Mouse (Mus musculus) midbrain, postnatal 0 days (tissue): ENCODE measurements around the gene Grk5. TPM values are rescaled to one million over a fixed set of nuclear protein-coding genes. Genes with fewer than 3 reads are reported as not detected.

Source experiments
- ATAC-seq: fragments of 200-750 bp; cut with Nextera tagmentation; 2 replicates; pipeline ENCODE4 v1.8.0; 2017; ENCODE audit warnings: moderate number of reproducible peaks, mild to moderate bottlenecking, moderate TSS enrichment, moderate library complexity; ENCODE audit not compliant: low FRiP score
- DNase-seq: peaks from one replicate; pipeline ENCODE4 v3.0.0-alpha.2; 2015; ENCODE audit warnings: low spot score
- H3K27ac ChIP-seq: fragments of 300-500 bp; sonication (generic); 2 replicates; pipeline ENCODE4 v1.5.1; 2014; ENCODE audit warnings: low read depth, mild to moderate bottlenecking, low read length, mixed read lengths
- H3K27me3 ChIP-seq: fragments of 300-500 bp; sonication (generic); 2 replicates; pipeline ENCODE4 v1.6.1; 2014; ENCODE audit warnings: low read length, control low read depth, mixed read lengths; ENCODE audit not compliant: insufficient read depth
- H3K36me3 ChIP-seq: fragments of 300-500 bp; sonication (generic); 2 replicates; pipeline ENCODE4 v1.6.1; 2014; ENCODE audit warnings: low read length, control low read depth, mixed read lengths; ENCODE audit not compliant: insufficient read depth
- H3K4me1 ChIP-seq: fragments of 300-500 bp; sonication (generic); 2 replicates; pipeline ENCODE4 v1.6.1; 2014; ENCODE audit warnings: mild to moderate bottlenecking, control low read depth, antibody characterized with exemption, low read length, mixed read lengths; ENCODE audit not compliant: insufficient read depth
- H3K4me2 ChIP-seq: fragments of 300-500 bp; sonication (generic); 2 replicates; pipeline ENCODE4 v1.6.1; 2014; ENCODE audit warnings: low read depth, mild to moderate bottlenecking, low read length, mixed read lengths; ENCODE audit not compliant: poor library complexity, severe bottlenecking
- H3K4me3 ChIP-seq: fragments of 300-500 bp; sonication (generic); 2 replicates; pipeline ENCODE4 v1.5.1; 2014; ENCODE audit warnings: low read depth, mild to moderate bottlenecking, low read length, moderate library complexity
- H3K9ac ChIP-seq: fragments of 300-500 bp; sonication (generic); replicated peaks from 2 replicates; pipeline ENCODE4 v1.6.1; 2014; ENCODE audit warnings: mild to moderate bottlenecking, low read length, moderate library complexity, mixed read lengths; ENCODE audit not compliant: poor library complexity, severe bottlenecking
- H3K9me3 ChIP-seq: fragments of 300-500 bp; sonication (generic); 2 replicates; pipeline ENCODE4 v1.6.1; 2016; ENCODE audit warnings: low read length, control low read depth
- CTCF ChIP-seq: IDR thresholded peaks from 2 replicates; pipeline ENCODE4 v1.5.1; 2016; ENCODE audit warnings: antibody characterized with exemption, mild to moderate bottlenecking
- WGBS: fragments of 180-500 bp; shearing (Covaris S2); extraction: QIAGEN DNeasy Blood & Tissue Kit; methylation state at CpG from one replicate; pipeline ENCODE4 v1.1.7; 2014; 5-methylcytosine and 5-hydroxymethylcytosine counted together
- polyA plus RNA-seq: library from polyadenylated mRNA; unstranded; fragments of >200 nt; fragmentation: Nextera tagmentation; extraction: Ambion mirVana; gene quantifications from 2 replicates; pipeline ENCODE4 v1.2.1, GENCODE M21; 2015
- total RNA-seq: library from RNA; depleted of rRNA; stranded (reverse); fragments of >200 nt; gene quantifications from 2 replicates; pipeline ENCODE4 v1.2.3, GENCODE M21; 2014

Grk5 gene
- total and polyA plus RNA-seq, 2 experiments from 2014 or later, result 2.1 to 10.6 TPM

DNA sequence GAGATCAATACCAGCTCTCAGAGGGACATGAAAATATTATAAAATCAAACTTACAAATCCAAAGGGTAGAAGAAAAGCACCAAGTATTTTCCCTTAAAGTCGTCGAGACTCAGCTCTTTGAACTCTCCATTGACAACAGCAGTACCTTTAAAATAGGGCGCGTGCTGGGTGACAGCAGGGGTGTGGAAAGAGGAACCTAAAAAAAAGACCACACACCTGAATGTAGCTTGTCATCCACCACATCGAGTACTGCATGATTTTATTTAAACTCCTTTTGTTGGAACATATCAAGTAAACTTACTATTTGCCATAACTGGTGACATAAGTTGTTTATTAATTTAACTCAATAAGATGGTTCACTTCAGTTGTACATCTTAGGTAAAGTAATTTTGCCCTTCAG, 18.2 kb upstream of the Grk5 start:
- WGBS, result 89% methylated on average over 5 of the region's 5 CpGs
- H3K4me1 ChIP-seq, result no peaks in the 10 kb centered on the region
- no peak overlapping the region for H3K9ac ChIP-seq
- H3K27me3 ChIP-seq, result no peaks in the 10 kb centered on the region
- H3K9me3 ChIP-seq, result no peaks in the 10 kb centered on the region
- DNase-seq, result no peak
- peaks cover 4% of the 10 kb centered on the region; the same call in 1 of the 2 replicates for H3K36me3 ChIP-seq
- no peak for ATAC-seq
- H3K4me3 ChIP-seq, result no peak overlapping the region
- H3K27ac ChIP-seq, result no peak overlapping the region
- no peak for TF ChIP-seq CTCF
- no peak overlapping the region for H3K4me2 ChIP-seq

DNA sequence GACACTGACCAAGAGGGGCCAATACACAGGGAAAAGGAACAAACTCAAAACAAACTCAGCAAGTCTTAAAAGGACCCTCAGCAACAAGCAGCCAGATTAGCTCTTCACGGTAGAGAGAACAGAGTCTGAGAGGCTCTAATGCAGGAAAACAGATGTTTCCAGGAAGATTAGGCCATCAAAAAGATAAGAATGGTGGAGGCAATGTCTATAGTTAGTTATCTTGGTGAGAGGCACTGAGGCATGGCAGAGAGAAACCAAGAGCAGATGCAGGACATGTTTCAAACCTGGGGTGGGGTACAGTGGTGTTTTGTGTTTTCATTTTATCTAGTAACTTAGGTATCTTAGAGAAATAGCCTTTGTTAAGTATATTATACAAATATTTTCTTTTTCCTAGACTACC, 17.3 kb upstream of the Grk5 start:
- 15% methylated on average over 1 of the region's 1 CpGs for whole genome bisulfite sequencing
- no peak for ATAC-seq
- no peaks in the 10 kb centered on the region for H3K4me1 ChIP-seq

DNA sequence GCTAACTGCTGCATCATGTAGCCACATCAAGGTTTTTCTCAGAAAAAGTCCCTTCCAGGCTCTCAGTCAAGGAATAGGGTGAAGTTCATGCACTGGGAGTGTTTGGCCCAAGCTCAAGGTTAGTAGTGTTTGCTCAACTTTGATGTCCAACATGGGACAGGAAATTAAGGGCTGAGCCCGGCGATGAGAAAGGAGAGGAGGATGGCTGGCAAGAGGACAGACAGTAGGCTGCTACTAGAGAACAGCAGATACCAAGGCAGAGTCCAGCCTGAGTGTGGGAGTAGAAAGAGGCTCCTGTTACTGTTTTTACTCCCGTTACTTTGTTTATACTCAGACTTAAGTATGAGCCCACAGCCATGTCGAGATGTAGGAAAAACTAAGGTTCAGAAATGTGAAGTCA, 16.0 kb upstream of the Grk5 start:
- H3K27ac ChIP-seq, result no peak overlapping the region

More for the DNA sequence above, 17.3 kb upstream of the Grk5 start:
- no peak overlapping the region for H3K9ac ChIP-seq
- no peak for TF ChIP-seq CTCF
- H3K4me2 ChIP-seq, result no peak overlapping the region
- no peak overlapping the region for H3K27ac ChIP-seq
- H3K27me3 ChIP-seq, result no peaks in the 10 kb centered on the region
- no peak overlapping the region for H3K4me3 ChIP-seq
- H3K9me3 ChIP-seq, result no peaks in the 10 kb centered on the region
- no peak for DNase-seq
- peaks cover 4% of the 10 kb centered on the region; the same call in 1 of the 2 replicates for H3K36me3 ChIP-seq

DNA sequence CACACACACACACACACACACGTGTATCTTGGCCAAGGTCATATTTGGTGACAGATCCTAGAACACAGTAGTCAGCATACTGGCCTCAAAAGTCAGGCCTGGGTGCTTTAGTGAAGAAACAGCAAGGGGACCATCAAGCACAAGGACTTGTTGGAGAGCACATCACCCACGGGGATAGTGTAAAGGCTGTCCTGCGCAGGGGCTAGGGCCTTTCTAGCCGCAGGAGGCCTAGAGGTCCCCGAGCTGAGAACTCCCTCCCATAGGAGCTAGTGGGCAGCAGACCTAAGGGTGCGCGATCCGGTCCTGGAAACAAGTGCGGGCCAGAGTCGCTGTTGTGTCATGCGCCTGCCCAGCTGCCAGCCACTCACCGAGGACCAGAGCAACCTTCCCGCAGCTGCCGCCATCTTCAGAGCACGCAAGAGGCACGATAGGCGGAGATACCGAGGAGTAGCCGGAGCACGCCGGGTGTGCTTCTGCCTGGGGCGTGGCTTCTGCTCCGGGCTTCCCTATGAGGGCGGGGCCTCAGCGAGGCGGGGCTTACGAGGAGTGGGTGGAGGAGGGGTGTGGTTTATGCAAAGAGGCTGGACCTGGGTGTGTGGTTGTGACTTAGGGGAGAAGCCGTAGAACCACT, 15.4 kb upstream of the Grk5 start, which contains the start of gene Prdx3:
Gene Prdx3, minus strand, starts transcription at position 493 of the 631 bp plus-strand sequence.
- Histone ChIP-seq H3K9ac (peak within 1 kb of the TSS; percentile 69), H3K4me2 (peak within 1 kb of the TSS; percentile 65), H3K36me3 (peaks cover 2% of the 10 kb centered on the region; the same call in 1 of the 2 replicates), H3K27ac (peak within 1 kb of the TSS; percentile 81), H3K4me1 (no peaks in the 10 kb centered on the region), H3K4me3 (peak within 1 kb of the TSS; percentile 48), H3K9me3 (no peaks in the 10 kb centered on the region), H3K27me3 (no peaks in the 10 kb centered on the region)
- WGBS, result under 1% methylated on average over 28 of the region's 28 CpGs
- DNase-seq (peak; percentile 93), ATAC-seq (peak; percentile 95)
- peak; percentile 46 for TF ChIP-seq CTCF

More for the DNA sequence above, 16.0 kb upstream of the Grk5 start:
- H3K9ac ChIP-seq, result no peak overlapping the region
- peak overlapping the region; percentile 65; the same call in 1 of the 2 replicates for H3K4me2 ChIP-seq
- H3K4me1 ChIP-seq, result no peaks in the 10 kb centered on the region
- WGBS, result 40% methylated on average over 4 of the region's 4 CpGs
- ATAC-seq (no peak), DNase-seq (no peak)
- peaks cover 4% of the 10 kb centered on the region; the same call in 1 of the 2 replicates for H3K36me3 ChIP-seq
- peak overlapping the region; percentile 48; the same call in 1 of the 2 replicates for H3K4me3 ChIP-seq
- no peaks in the 10 kb centered on the region for H3K27me3 ChIP-seq
- TF ChIP-seq CTCF, result no peak
- no peaks in the 10 kb centered on the region for H3K9me3 ChIP-seq

DNA sequence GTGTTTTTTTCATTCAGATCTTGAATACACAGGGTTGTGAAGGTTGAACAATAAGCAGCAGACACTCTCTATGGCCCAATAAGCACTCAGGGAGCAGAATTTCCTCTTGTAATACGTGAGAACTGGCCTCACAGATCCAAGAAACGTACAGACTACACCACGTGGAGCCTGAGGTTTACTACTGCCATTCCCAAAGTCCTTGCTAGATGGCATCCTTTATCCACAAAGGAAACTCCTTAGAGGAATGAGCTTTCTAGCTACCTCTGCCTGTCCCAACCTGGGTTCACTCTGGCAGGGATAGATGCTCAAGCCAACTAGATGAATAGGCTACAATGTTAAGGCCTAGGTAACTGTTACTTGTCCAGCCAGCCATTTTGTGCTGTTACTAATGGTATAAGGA, 6.4 kb upstream of the Grk5 start:
- DNase-seq, result peak; percentile 60

DNA sequence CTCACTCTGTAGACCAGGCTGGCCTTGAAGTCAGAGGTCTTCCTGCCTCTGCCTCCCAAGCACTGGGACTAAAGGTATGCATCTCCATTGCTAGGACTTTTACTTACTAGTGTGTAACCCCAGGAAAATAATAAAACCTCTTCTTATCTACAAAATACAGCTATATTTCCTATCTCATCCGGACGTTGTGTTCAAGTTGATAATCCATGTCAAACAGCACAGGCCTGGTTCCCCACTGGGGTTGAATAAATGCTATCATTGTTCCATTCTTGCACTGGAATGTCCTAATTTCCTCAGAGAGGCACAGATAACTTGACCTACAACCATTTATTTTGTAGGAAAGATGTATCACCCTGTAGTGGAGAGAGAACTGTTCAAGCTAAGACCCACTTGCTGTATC, 1.9 kb upstream of the Grk5 start:
- ATAC-seq, result no peak
- Histone ChIP-seq H3K27ac (no peak overlapping the region), H3K27me3 (no peaks in the 10 kb centered on the region), H3K4me1 (0 out of 2 replicates have a peak, but pooled peaks cover 3% of the 10 kb centered on the region), H3K9me3 (no peaks in the 10 kb centered on the region), H3K36me3 (no peaks in the 10 kb centered on the region), H3K4me3 (no peak overlapping the region), H3K9ac (no peak overlapping the region), H3K4me2 (no peak overlapping the region)
- no peak for TF ChIP-seq CTCF
- no peak for DNase-seq
- WGBS, result 80% methylated on average over 2 of the region's 2 CpGs

More for the DNA sequence above, 6.4 kb upstream of the Grk5 start:
- ATAC-seq, result no peak
- H3K4me2 ChIP-seq, result no peak overlapping the region
- H3K9ac ChIP-seq, result no peak overlapping the region
- WGBS, result 8% methylated on average over 3 of the region's 3 CpGs
- H3K4me3 ChIP-seq, result no peak overlapping the region
- no peaks in the 10 kb centered on the region for H3K9me3 ChIP-seq
- peak; percentile 75 for TF ChIP-seq CTCF
- H3K4me1 ChIP-seq, result no peaks in the 10 kb centered on the region
- H3K36me3 ChIP-seq, result no peaks in the 10 kb centered on the region
- H3K27me3 ChIP-seq, result no peaks in the 10 kb centered on the region
- H3K27ac ChIP-seq, result no peak overlapping the region
